ENCODE assay signal across 19 mouse cellular contexts in the genomic region with DNA sequence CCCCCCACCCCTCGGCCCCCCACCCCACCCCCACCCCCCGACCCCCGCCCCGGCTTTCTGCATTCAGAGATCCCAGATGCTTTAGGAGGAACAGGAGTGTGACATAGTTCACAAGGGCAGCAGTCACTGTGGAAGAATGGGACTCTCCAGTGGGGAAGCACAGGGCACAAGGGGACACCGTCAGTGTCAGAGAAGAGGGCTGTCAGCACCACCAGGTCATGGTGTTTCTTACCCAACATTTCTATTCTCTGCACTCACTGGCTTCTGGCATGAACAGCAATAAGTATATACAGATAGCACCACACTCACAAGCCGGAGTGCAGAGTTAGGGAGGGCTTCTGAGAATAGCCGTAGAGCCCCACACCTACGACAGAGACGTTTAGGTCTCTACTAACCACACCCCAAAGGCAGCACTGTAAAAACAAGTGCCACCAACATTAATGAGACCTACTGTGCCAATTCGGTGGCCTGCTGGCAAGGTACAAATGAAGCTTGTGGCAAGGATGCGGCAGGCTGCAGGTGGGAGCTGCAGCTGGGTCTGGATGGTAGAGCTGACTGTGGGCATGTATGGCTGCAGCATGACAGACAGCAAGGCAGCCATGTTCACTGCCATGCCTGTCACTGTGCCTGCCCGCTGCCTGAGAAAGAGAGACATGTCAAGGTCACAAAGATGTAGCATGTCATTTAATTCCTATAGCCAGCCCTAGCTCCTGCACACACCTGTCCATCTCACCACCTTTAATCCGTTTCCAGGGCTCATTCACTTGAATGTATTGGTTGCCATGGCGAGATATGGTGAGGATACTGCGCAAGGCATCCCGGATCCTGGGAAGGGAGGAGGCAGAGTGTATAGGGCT. TPM values are rescaled to one million over a fixed set of nuclear protein-coding genes. Genes with fewer than 3 reads are reported as not detected.
A peak's percentile ranks its signal among the peaks of the same experiment; 100 is the strongest.
DNase-seq lines count a peak whose midpoint lies in the region; ATAC-seq lines count a peak whose summit lies in the region.
"Had no signal": no experiment of that assay in that cellular context is flagged by ENCODE, and none has a peak within 500 bp of the region (broad histone marks: within the 10 kb centered on the region; RNA-seq: fewer than 3 reads in every experiment).

No protein-coding gene starts in this region.

- no peak for DNase-seq in embryonic facial prominence, embryonic 10.5 days (ENCODE audit: low spot score)
- no peak for DNase-seq in heart, adult 8-10 months (ENCODE audit: low spot score)
- DNase-seq in liver, embryonic 13.5 days = no peak
- no peak for DNase-seq in cerebellum, postnatal 10 days
- DNase-seq: cerebellum, adult 8-10 months; gastrocnemius, postnatal 14 days; thymus, postnatal 14 days had no signal

- WGBS in embryonic facial prominence, embryonic 13.5 days = 91% methylated on average over 16 of the region's 16 CpGs
- WGBS in embryonic facial prominence, embryonic 10.5 days = 95% methylated on average over 16 of the region's 16 CpGs
- 64% methylated on average over 16 of the region's 16 CpGs for WGBS in heart, embryonic 12.5 days
- WGBS in liver, embryonic 13.5 days (ENCODE audit: insufficient replicate concordance) = 83% methylated on average over 16 of the region's 16 CpGs
- WGBS in liver, embryonic 12.5 days (ENCODE audit: insufficient replicate concordance) = 84% methylated on average over 16 of the region's 16 CpGs

- H3K27me3 ChIP-seq in embryonic facial prominence, embryonic 13.5 days = no peaks in the 10 kb centered on the region
- no peaks in the 10 kb centered on the region for H3K27me3 ChIP-seq in embryonic facial prominence, embryonic 10.5 days (replicated peaks; ENCODE audit: low read depth, poor library complexity, severe bottlenecking)
- no peaks in the 10 kb centered on the region for H3K27me3 ChIP-seq in heart, embryonic 12.5 days (replicated peaks)
- no peaks in the 10 kb centered on the region for H3K27me3 ChIP-seq in liver, embryonic 13.5 days
- no peaks in the 10 kb centered on the region for H3K27me3 ChIP-seq in liver, embryonic 12.5 days (replicated peaks)
- H3K27me3 ChIP-seq: limb, embryonic 13.5 days; liver, embryonic 15.5 days; midbrain, embryonic 15.5 days; neural tube, embryonic 15.5 days had no signal

- no peak overlapping the region for H3K4me2 ChIP-seq in embryonic facial prominence, embryonic 13.5 days
- no peak overlapping the region for H3K4me2 ChIP-seq in heart, embryonic 12.5 days
- no peak overlapping the region for H3K4me2 ChIP-seq in liver, embryonic 13.5 days
- H3K4me2 ChIP-seq in liver, embryonic 12.5 days = no peak overlapping the region
- H3K4me2 ChIP-seq: limb, embryonic 13.5 days; liver, embryonic 15.5 days; midbrain, embryonic 15.5 days; neural tube, embryonic 15.5 days had no signal

- no peaks in the 10 kb centered on the region for H3K9me3 ChIP-seq in embryonic facial prominence, embryonic 13.5 days
- H3K9me3 ChIP-seq in embryonic facial prominence, embryonic 10.5 days = no peaks in the 10 kb centered on the region
- H3K9me3 ChIP-seq in heart, embryonic 12.5 days (replicated peaks) = no peaks in the 10 kb centered on the region
- no peaks in the 10 kb centered on the region for H3K9me3 ChIP-seq in liver, embryonic 13.5 days (replicated peaks)
- H3K9me3 ChIP-seq in liver, embryonic 12.5 days (replicated peaks) = no peaks in the 10 kb centered on the region
- H3K9me3 ChIP-seq: G1E; limb, embryonic 13.5 days; liver, embryonic 15.5 days; midbrain, embryonic 15.5 days; neural tube, embryonic 15.5 days had no signal

- peaks cover 14% of the 10 kb centered on the region for H3K4me1 ChIP-seq in embryonic facial prominence, embryonic 13.5 days
- H3K4me1 ChIP-seq in embryonic facial prominence, embryonic 10.5 days = peaks cover 9% of the 10 kb centered on the region
- H3K4me1 ChIP-seq in heart, embryonic 12.5 days (replicated peaks) = peaks cover 36% of the 10 kb centered on the region
- H3K4me1 ChIP-seq in liver, embryonic 13.5 days (replicated peaks) = peaks cover 32% of the 10 kb centered on the region
- peaks cover 30% of the 10 kb centered on the region for H3K4me1 ChIP-seq in liver, embryonic 12.5 days

- 0 out of 2 replicates have a peak overlapping the region, but pooled peaks have one; percentile 4 for H3K9ac ChIP-seq in embryonic facial prominence, embryonic 13.5 days
- H3K9ac ChIP-seq in heart, embryonic 12.5 days = no peak overlapping the region
- H3K9ac ChIP-seq in liver, embryonic 13.5 days = no peak overlapping the region
- no peak overlapping the region for H3K9ac ChIP-seq in liver, embryonic 12.5 days
- H3K9ac ChIP-seq: limb, embryonic 13.5 days; liver, embryonic 15.5 days; midbrain, embryonic 15.5 days; neural tube, embryonic 15.5 days had no signal

- no peak for ATAC-seq in embryonic facial prominence, embryonic 13.5 days (ENCODE audit: insufficient number of reproducible peaks, insufficient read depth, low FRiP score, low TSS enrichment, low read depth)
- no peak for ATAC-seq in heart, embryonic 12.5 days (ENCODE audit: insufficient number of reproducible peaks, low FRiP score)
- ATAC-seq in liver, embryonic 13.5 days (ENCODE audit: low read depth) = no peak
- ATAC-seq in liver, embryonic 12.5 days = no peak
- ATAC-seq: CD4-positive, CD25-positive, alpha-beta regulatory T cell, adult 4 months; hindbrain, embryonic 16.5 days; intestine, embryonic 16.5 days; midbrain, embryonic 15.5 days had no signal

- H3K4me3 ChIP-seq in embryonic facial prominence, embryonic 13.5 days = no peak overlapping the region
- H3K4me3 ChIP-seq in embryonic facial prominence, embryonic 10.5 days = no peak overlapping the region
- H3K4me3 ChIP-seq in heart, embryonic 12.5 days = no peak overlapping the region
- H3K4me3 ChIP-seq in liver, embryonic 13.5 days (replicated peaks) = no peak overlapping the region
- no peak overlapping the region for H3K4me3 ChIP-seq in liver, embryonic 12.5 days
- H3K4me3 ChIP-seq: limb, embryonic 13.5 days; liver, embryonic 15.5 days; midbrain, embryonic 15.5 days; neural tube, embryonic 15.5 days had no signal

- no peak overlapping the region for H3K27ac ChIP-seq in embryonic facial prominence, embryonic 13.5 days
- no peak overlapping the region for H3K27ac ChIP-seq in embryonic facial prominence, embryonic 10.5 days (replicated peaks)
- H3K27ac ChIP-seq in heart, embryonic 12.5 days (ENCODE audit: poor library complexity, severe bottlenecking) = peak overlapping the region; percentile 49
- 0 out of 2 replicates have a peak overlapping the region, but pooled peaks have one; percentile 13 for H3K27ac ChIP-seq in liver, embryonic 13.5 days
- H3K27ac ChIP-seq in liver, embryonic 12.5 days = no peak overlapping the region
- H3K27ac ChIP-seq: limb, embryonic 13.5 days; macrophage; midbrain, embryonic 15.5 days; neural tube, embryonic 15.5 days had no signal

- peaks cover 91% of the 10 kb centered on the region for H3K36me3 ChIP-seq in embryonic facial prominence, embryonic 13.5 days
- H3K36me3 ChIP-seq in embryonic facial prominence, embryonic 10.5 days (replicated peaks) = peaks cover 99% of the 10 kb centered on the region
- peaks cover 86% of the 10 kb centered on the region for H3K36me3 ChIP-seq in heart, embryonic 12.5 days
- peaks cover 98% of the 10 kb centered on the region for H3K36me3 ChIP-seq in liver, embryonic 13.5 days
- peaks cover 100% of the 10 kb centered on the region for H3K36me3 ChIP-seq in liver, embryonic 12.5 days

RNA-seq across cellular contexts. Expression of gene Mbd6, which starts 8.4 kb away (rescaled TPM):
- polyA plus RNA-seq in embryonic facial prominence, embryonic 13.5 days (2015; fragmentation: Nextera tagmentation; extraction: Ambion mirVana) = 14.9 and 19.2 TPM in 2 replicates
- polyA plus RNA-seq in embryonic facial prominence, embryonic 10.5 days (2016; fragmentation: Nextera tagmentation; extraction: Ambion mirVana) = 11.1 and 12.2 TPM in 2 replicates
- polyA plus RNA-seq in heart, embryonic 12.5 days (2016; fragmentation: Nextera tagmentation; extraction: Ambion mirVana) = 13.6 and 14.6 TPM in 2 replicates
- 10 to 100 TPM; 17.6 to 25.5 (median 19.5) TPM for total RNA-seq in heart, adult 8-10 months (2022)
- 5.9 and 6.5 TPM in 2 replicates for polyA plus RNA-seq in liver, embryonic 13.5 days (2015; fragmentation: Nextera tagmentation; extraction: Ambion mirVana)
- 8.5 and 9.8 TPM in 2 replicates for polyA plus RNA-seq in liver, embryonic 12.5 days (2016; fragmentation: Nextera tagmentation; extraction: Ambion mirVana)

RNA-seq across cellular contexts. Expression of gene Mars, which starts 14.3 kb away (rescaled TPM):
- 113 and 128 TPM in 2 replicates for polyA plus RNA-seq in embryonic facial prominence, embryonic 13.5 days (2015; fragmentation: Nextera tagmentation; extraction: Ambion mirVana)
- 160 and 175 TPM in 2 replicates for polyA plus RNA-seq in embryonic facial prominence, embryonic 10.5 days (2016; fragmentation: Nextera tagmentation; extraction: Ambion mirVana)
- polyA plus RNA-seq in heart, embryonic 12.5 days (2016; fragmentation: Nextera tagmentation; extraction: Ambion mirVana) = 107 and 110 TPM in 2 replicates
- total RNA-seq in heart, adult 8-10 months (2022) = 10 to 100 TPM; 42.1 to 48.8 (median 45.4) TPM
- 150 and 166 TPM in 2 replicates for polyA plus RNA-seq in liver, embryonic 13.5 days (2015; fragmentation: Nextera tagmentation; extraction: Ambion mirVana)
- polyA plus RNA-seq in liver, embryonic 12.5 days (2016; fragmentation: Nextera tagmentation; extraction: Ambion mirVana) = 192 and 193 TPM in 2 replicates

RNA-seq across cellular contexts. Expression of gene Arhgap9, which starts 24.5 kb away (rescaled TPM):
- polyA plus RNA-seq in embryonic facial prominence, embryonic 13.5 days (2015; fragmentation: Nextera tagmentation; extraction: Ambion mirVana) = 3.1 and 3.4 TPM in 2 replicates
- polyA plus RNA-seq in embryonic facial prominence, embryonic 10.5 days (2016; fragmentation: Nextera tagmentation; extraction: Ambion mirVana) = 2.0 and 2.1 TPM in 2 replicates
- 0.89 and 1.8 TPM in 2 replicates for polyA plus RNA-seq in heart, embryonic 12.5 days (2016; fragmentation: Nextera tagmentation; extraction: Ambion mirVana)
- total RNA-seq in heart, adult 8-10 months (2022) = 1 to 10 TPM; 1.5 to 3.2 (median 3.0) TPM
- polyA plus RNA-seq in liver, embryonic 13.5 days (2015; fragmentation: Nextera tagmentation; extraction: Ambion mirVana) = 14.0 and 15.1 TPM in 2 replicates
- 15.9 and 16.9 TPM in 2 replicates for polyA plus RNA-seq in liver, embryonic 12.5 days (2016; fragmentation: Nextera tagmentation; extraction: Ambion mirVana)

RNA-seq across cellular contexts. Expression of gene Dctn2, which starts 31.1 kb away (rescaled TPM):
- 187 and 199 TPM in 2 replicates for polyA plus RNA-seq in embryonic facial prominence, embryonic 13.5 days (2015; fragmentation: Nextera tagmentation; extraction: Ambion mirVana)
- polyA plus RNA-seq in embryonic facial prominence, embryonic 10.5 days (2016; fragmentation: Nextera tagmentation; extraction: Ambion mirVana) = 187 and 197 TPM in 2 replicates
- polyA plus RNA-seq in heart, embryonic 12.5 days (2016; fragmentation: Nextera tagmentation; extraction: Ambion mirVana) = 133 and 136 TPM in 2 replicates
- 100 to 1,000 TPM; 143 to 151 (median 146) TPM for total RNA-seq in heart, adult 8-10 months (2022)
- polyA plus RNA-seq in liver, embryonic 13.5 days (2015; fragmentation: Nextera tagmentation; extraction: Ambion mirVana) = 80.0 and 80.1 TPM in 2 replicates
- polyA plus RNA-seq in liver, embryonic 12.5 days (2016; fragmentation: Nextera tagmentation; extraction: Ambion mirVana) = 95.5 and 96.1 TPM in 2 replicates

RNA-seq across cellular contexts. Expression of gene Kif5a, which starts 34.1 kb away (rescaled TPM):
- polyA plus RNA-seq in embryonic facial prominence, embryonic 13.5 days (2015; fragmentation: Nextera tagmentation; extraction: Ambion mirVana) = 6.7 and 8.1 TPM in 2 replicates
- polyA plus RNA-seq in embryonic facial prominence, embryonic 10.5 days (2016; fragmentation: Nextera tagmentation; extraction: Ambion mirVana) = 11.6 and 11.9 TPM in 2 replicates
- polyA plus RNA-seq in heart, embryonic 12.5 days (2016; fragmentation: Nextera tagmentation; extraction: Ambion mirVana) = 0.37 and 0.79 TPM in 2 replicates
- 1 to 10 TPM in 2 of 4 experiments, under 1 TPM in 2; 0.54 to 1.6 (median 1.2) TPM for total RNA-seq in heart, adult 8-10 months (2022)
- 0.02 and 0.14 TPM in 2 replicates for polyA plus RNA-seq in liver, embryonic 13.5 days (2015; fragmentation: Nextera tagmentation; extraction: Ambion mirVana)
- 0.08 and 0.12 TPM in 2 replicates for polyA plus RNA-seq in liver, embryonic 12.5 days (2016; fragmentation: Nextera tagmentation; extraction: Ambion mirVana)
- polyA plus RNA-seq: CD4-positive, CD25-positive, alpha-beta regulatory T cell, adult 4 months had no signal

Comparison
In these comparisons a context has a peak if more than half of its experiments do, and no peak if none do; other contexts are left out.
1. H3K27ac ChIP-seq: peak in heart, embryonic 12.5 days (single experiment) and liver, embryonic 13.5 days (single experiment); none in embryonic facial prominence, embryonic 13.5 days (single experiment), embryonic facial prominence, embryonic 10.5 days (single experiment) and liver, embryonic 12.5 days (single experiment).